Mouse (Mus musculus): ENCODE results near the gene Tceal5.
"Not testable (repeated sequence)": the region's sequence is repeated elsewhere in the genome, so short reads cannot be mapped to it uniquely, and the experiment has no call there.

The Tceal5 gene

GRCm38 (mm10) chrX:136203664-136204066, at the start of gene Tceal5:
Tceal5 (minus strand) TSS chrX:136203876.
- DNase-seq (ENCODE audit: low read depth, low spot score), result peak; percentile 52

- no peak for DNase-seq (ENCODE audit: low read depth, low spot score)
Measured at GRCm38 (mm10) chrX:136252023-136252729, 48.5 kb upstream of the Tceal5 start.

- DNase-seq (ENCODE audit: low read depth, low spot score), result no peak
Measured at GRCm38 (mm10) chrX:136249671-136250070, 46.0 kb upstream of the Tceal5 start.

GRCm38 (mm10) chrX:136248811-136249210, 45.1 kb upstream of the Tceal5 start:
- no peak for DNase-seq (ENCODE audit: low read depth, low spot score)

GRCm38 (mm10) chrX:136245521-136246071, 41.9 kb upstream of the Tceal5 start:
- DNase-seq (ENCODE audit: low read depth, low spot score), result no peak

- DNase-seq (ENCODE audit: low read depth, low spot score), result peak; percentile 66
Measured at GRCm38 (mm10) chrX:136244574-136245229, 41.0 kb upstream of the Tceal5 start, which contains the start of gene Tceal9. Tceal9 (plus strand) TSS chrX:136245079.

- DNase-seq (ENCODE audit: low read depth, low spot score), result no peak
Measured at GRCm38 (mm10) chrX:136243181-136243580, 39.5 kb upstream of the Tceal5 start.

- no peak for DNase-seq (ENCODE audit: low read depth, low spot score)
Measured at GRCm38 (mm10) chrX:136238118-136238517, 34.4 kb upstream of the Tceal5 start.

- no peak for DNase-seq (ENCODE audit: low read depth, low spot score)
Measured at GRCm38 (mm10) chrX:136227768-136228167, 24.1 kb upstream of the Tceal5 start.

- no peak for DNase-seq (ENCODE audit: low read depth, low spot score)
Measured at GRCm38 (mm10) chrX:136223714-136224113, 20.0 kb upstream of the Tceal5 start.

- no peak for DNase-seq (ENCODE audit: low read depth, low spot score)
Measured at GRCm38 (mm10) chrX:136216303-136216702, 12.6 kb upstream of the Tceal5 start.

GRCm38 (mm10) chrX:136214729-136215677, 11.3 kb upstream of the Tceal5 start, which contains the start of the genes Tceal7 and Bex1:
Tceal7 (plus strand) TSS chrX:136214779.
Bex1 (minus strand) TSS chrX:136215513.
- DNase-seq (ENCODE audit: low read depth, low spot score), result not testable (repeated sequence)

- DNase-seq (ENCODE audit: low read depth, low spot score), result no peak
Measured at GRCm38 (mm10) chrX:136213396-136213795, 9.7 kb upstream of the Tceal5 start.

- DNase-seq (ENCODE audit: low read depth, low spot score), result no peak
Measured at GRCm38 (mm10) chrX:136204406-136204805, 730 bp upstream of the Tceal5 start.

- DNase-seq (ENCODE audit: low read depth, low spot score), result no peak
Measured at GRCm38 (mm10) chrX:136203257-136203656, 419 bp downstream of the Tceal5 start.

- no peak for DNase-seq (ENCODE audit: low read depth, low spot score)
Measured at GRCm38 (mm10) chrX:136196873-136197272, 6.8 kb downstream of the Tceal5 start.

- no peak for DNase-seq (ENCODE audit: low read depth, low spot score)
Measured at GRCm38 (mm10) chrX:136195193-136195944, 8.3 kb downstream of the Tceal5 start.

- DNase-seq (ENCODE audit: low read depth, low spot score), result no peak
Measured at GRCm38 (mm10) chrX:136183107-136183506, 20.6 kb downstream of the Tceal5 start.

- DNase-seq (ENCODE audit: low read depth, low spot score), result no peak
Measured at GRCm38 (mm10) chrX:136180897-136181553, 22.7 kb downstream of the Tceal5 start.

- DNase-seq (ENCODE audit: low read depth, low spot score), result peak; percentile 1
Measured at GRCm38 (mm10) chrX:136172786-136173185, 30.9 kb downstream of the Tceal5 start.
